Mouse (Mus musculus) forebrain, embryonic 11.5 days (tissue): ENCODE results near the gene Pwp2. TPM values are rescaled to one million over a fixed set of nuclear protein-coding genes. Genes with fewer than 3 reads are reported as not detected.
"Not testable (repeated sequence)": the region's sequence is repeated elsewhere in the genome, so short reads cannot be mapped to it uniquely, and the experiment has no call there.

ENCODE experiments used
- ATAC-seq: fragments of 200-750 bp; cut with Nextera tagmentation; replicated peaks from 2 replicates; pipeline ENCODE4 v1.8.0; 2017; ENCODE audit warnings: moderate TSS enrichment; ENCODE audit not compliant: low FRiP score
- DNase-seq: peaks from one replicate; pipeline ENCODE4 v3.0.0-alpha.2; 2017; ENCODE audit warnings: low spot score
- H3K27ac ChIP-seq: fragments of 300-500 bp; sonication (generic); 2 replicates; pipeline ENCODE4 v1.5.1; 2014; ENCODE audit warnings: low read depth, low read length
- H3K27me3 ChIP-seq: fragments of 300-500 bp; sonication (generic); 2 replicates; pipeline ENCODE4 v1.6.1; 2014; ENCODE audit warnings: mild to moderate bottlenecking, low read length, mixed read lengths; ENCODE audit not compliant: control insufficient read depth, insufficient read depth
- H3K36me3 ChIP-seq: fragments of 300-500 bp; sonication (generic); 2 replicates; pipeline ENCODE4 v1.6.1; 2014; ENCODE audit warnings: mild to moderate bottlenecking, low read length, moderate library complexity, mixed read lengths; ENCODE audit not compliant: control insufficient read depth, insufficient read depth
- H3K4me1 ChIP-seq: fragments of 300-500 bp; sonication (generic); replicated peaks from 2 replicates; pipeline ENCODE4 v1.6.1; 2014; ENCODE audit warnings: low read length, mixed read lengths; ENCODE audit not compliant: control insufficient read depth, insufficient read depth
- H3K4me2 ChIP-seq: fragments of 300-500 bp; sonication (generic); 2 replicates; pipeline ENCODE4 v1.6.1; 2014; ENCODE audit warnings: low read depth, mild to moderate bottlenecking, low read length, moderate library complexity, mixed read lengths; ENCODE audit not compliant: severe bottlenecking
- H3K4me3 ChIP-seq: fragments of 300-500 bp; sonication (generic); 2 replicates; pipeline ENCODE4 v1.5.1; 2014; ENCODE audit warnings: low read depth, low read length
- H3K9ac ChIP-seq: fragments of 300-500 bp; sonication (generic); 2 replicates; pipeline ENCODE4 v1.6.1; 2014; ENCODE audit warnings: low read length
- H3K9me3 ChIP-seq: fragments of 300-500 bp; sonication (generic); 2 replicates; pipeline ENCODE4 v1.6.1; 2016; ENCODE audit warnings: low read length, mixed read lengths; ENCODE audit not compliant: control insufficient read depth
- WGBS: fragments of 180-500 bp; shearing (Covaris S2); extraction: QIAGEN DNeasy Blood & Tissue Kit; methylation state at CpG from one replicate; pipeline ENCODE4 v1.1.7; 2014; 5-methylcytosine and 5-hydroxymethylcytosine counted together
- polyA plus RNA-seq: library from polyadenylated mRNA; unstranded; fragments of >200 nt; fragmentation: Nextera tagmentation; extraction: Ambion mirVana; gene quantifications from 2 replicates; pipeline ENCODE4 v1.2.1, GENCODE M21; 2014

Gene Pwp2
- polyA plus RNA-seq, 1 experiment from 2014 or later: 23.7 TPM

DNA sequence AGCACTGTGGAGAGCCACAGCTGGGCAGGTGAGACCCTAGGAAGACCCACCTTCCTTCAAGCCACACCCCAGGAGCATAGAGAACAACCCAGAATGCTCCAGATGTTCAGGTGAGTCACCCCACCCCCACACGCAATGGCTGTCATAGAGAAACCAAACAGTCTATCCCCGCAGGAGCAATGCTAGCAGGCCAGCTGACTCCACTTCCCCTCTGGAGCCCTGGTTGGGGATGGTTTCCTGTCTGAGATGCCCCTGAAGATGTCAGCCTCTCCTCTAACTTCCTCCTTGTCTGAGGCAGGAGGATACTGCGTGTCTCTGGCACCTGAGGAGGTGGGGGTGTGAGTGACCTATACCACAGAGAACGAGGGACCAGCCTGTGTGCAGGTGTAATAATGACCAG is 50.5 kb downstream of the Pwp2 start:
- no peak overlapping the region for H3K27ac ChIP-seq

DNA sequence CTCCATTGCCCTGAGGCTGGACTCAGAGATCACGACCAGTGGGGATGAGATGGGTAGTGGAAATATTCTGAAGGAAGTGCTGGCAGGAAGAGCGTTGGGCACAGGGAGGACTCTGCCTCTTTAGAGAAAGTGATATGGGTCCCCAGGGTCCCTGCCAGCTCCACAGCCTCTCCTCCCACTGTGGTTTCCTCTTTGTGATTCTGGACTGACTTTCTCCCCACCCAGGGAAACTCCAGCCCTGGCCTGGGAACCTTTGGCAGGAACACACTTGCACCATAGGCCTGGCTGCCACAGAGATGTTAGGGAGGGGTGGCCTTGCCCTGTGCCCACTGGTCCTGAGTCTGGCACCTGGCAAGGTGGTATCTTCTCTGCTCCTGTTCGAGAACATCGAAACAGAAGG is 55.0 kb downstream of the Pwp2 start:
- Histone ChIP-seq H3K9me3 (no peaks in the 10 kb centered on the region), H3K27me3 (no peaks in the 10 kb centered on the region), H3K9ac (no peak overlapping the region), H3K27ac (no peak overlapping the region), H3K4me3 (no peak overlapping the region), H3K36me3 (no peaks in the 10 kb centered on the region), H3K4me2 (no peak overlapping the region), H3K4me1 (no peaks in the 10 kb centered on the region; the same call in 1 of the 2 replicates)
- WGBS: 74% methylated on average over 4 of the region's 4 CpGs
- no peak for ATAC-seq
- no peak for DNase-seq

More for the DNA sequence above, 50.5 kb downstream of the Pwp2 start:
- ATAC-seq: no peak
- no peak overlapping the region for H3K4me2 ChIP-seq
- peak; percentile 22 for DNase-seq
- WGBS: 72% methylated on average over 4 of the region's 4 CpGs
- peaks cover 1% of the 10 kb centered on the region; the same call in 1 of the 2 replicates for H3K4me1 ChIP-seq
- no peaks in the 10 kb centered on the region for H3K27me3 ChIP-seq
- no peaks in the 10 kb centered on the region for H3K36me3 ChIP-seq
- H3K9ac ChIP-seq: no peak overlapping the region
- H3K9me3 ChIP-seq: no peaks in the 10 kb centered on the region
- no peak overlapping the region for H3K4me3 ChIP-seq

DNA sequence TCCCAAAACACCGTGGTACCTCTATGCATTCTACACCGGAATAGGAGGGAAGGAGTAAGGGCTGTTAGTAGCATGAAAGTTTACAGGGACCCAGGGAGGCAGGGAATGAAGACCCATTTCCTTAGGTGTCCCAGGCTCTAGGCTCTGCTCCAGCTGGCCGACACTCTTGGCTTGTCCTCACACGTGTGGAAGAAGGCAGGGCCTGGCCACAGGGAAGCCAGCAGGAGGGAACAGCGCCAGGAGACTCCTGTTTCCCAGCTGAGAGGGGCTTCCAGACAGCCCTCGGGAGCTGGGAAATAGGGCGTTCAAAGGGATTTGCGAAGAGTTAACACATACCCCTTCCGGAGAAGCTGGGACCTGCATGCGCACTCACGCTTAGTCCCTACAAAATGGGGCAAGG is 55.5 kb downstream of the Pwp2 start:
- no peaks in the 10 kb centered on the region for H3K27me3 ChIP-seq
- H3K9ac ChIP-seq: no peak overlapping the region
- H3K36me3 ChIP-seq: no peaks in the 10 kb centered on the region
- no peak overlapping the region for H3K4me2 ChIP-seq
- H3K4me3 ChIP-seq: no peak overlapping the region
- H3K27ac ChIP-seq: no peak overlapping the region
- WGBS: 66% methylated on average over 11 of the region's 11 CpGs
- ATAC-seq (no peak), DNase-seq (no peak)
- no peaks in the 10 kb centered on the region for H3K9me3 ChIP-seq
- no peaks in the 10 kb centered on the region for H3K4me1 ChIP-seq

DNA sequence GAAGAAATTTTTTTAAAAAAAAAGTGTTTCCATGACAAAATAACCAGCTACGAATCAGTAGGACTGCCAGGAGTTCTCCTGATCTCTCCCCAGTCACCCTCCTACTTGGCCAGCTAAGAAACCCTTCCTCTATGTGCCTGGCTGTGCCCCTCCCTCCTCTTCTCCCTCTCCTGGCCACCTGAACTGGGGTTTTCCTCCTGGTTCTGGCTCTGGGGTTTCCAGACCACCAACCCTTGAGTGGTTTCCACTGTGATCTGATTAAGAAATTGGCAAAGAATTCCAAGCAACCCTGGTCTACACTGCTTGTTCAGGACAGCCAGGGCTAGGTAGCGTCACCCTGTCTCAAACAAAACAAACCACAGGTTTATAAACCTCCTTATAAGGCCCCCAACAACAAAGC is 56.3 kb downstream of the Pwp2 start:
- Histone ChIP-seq H3K4me1 (no peaks in the 10 kb centered on the region), H3K9me3 (no peaks in the 10 kb centered on the region), H3K4me3 (no peak overlapping the region), H3K27me3 (no peaks in the 10 kb centered on the region), H3K9ac (no peak overlapping the region), H3K4me2 (no peak overlapping the region), H3K27ac (no peak overlapping the region), H3K36me3 (no peaks in the 10 kb centered on the region)
- no peak for DNase-seq
- 83% methylated on average over 2 of the region's 2 CpGs for WGBS
- ATAC-seq: no peak

DNA sequence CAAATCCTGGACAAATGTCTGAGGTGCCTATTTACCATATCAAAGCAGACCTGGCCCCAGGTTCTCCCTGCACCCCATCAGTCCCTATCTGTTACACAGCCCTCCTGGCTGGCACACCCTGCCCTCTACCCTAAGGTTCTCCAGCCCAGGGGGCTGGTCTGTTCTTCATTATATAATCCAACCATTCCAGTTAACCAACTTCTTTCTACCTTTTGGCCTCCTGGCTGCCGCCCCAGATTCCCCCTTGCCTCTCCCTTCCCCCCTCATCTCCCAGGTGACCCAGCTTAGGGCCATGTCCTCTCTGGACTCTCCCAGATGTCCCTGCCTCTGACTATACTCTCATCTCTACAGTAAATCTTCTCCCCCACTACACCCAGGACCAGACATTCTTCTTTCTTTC is 57.0 kb downstream of the Pwp2 start:
- WGBS: 55% methylated on average over 1 of the region's 1 CpGs
- no peak overlapping the region for H3K9ac ChIP-seq
- no peaks in the 10 kb centered on the region for H3K9me3 ChIP-seq
- H3K4me1 ChIP-seq: no peaks in the 10 kb centered on the region
- H3K36me3 ChIP-seq: no peaks in the 10 kb centered on the region
- H3K27me3 ChIP-seq: no peaks in the 10 kb centered on the region
- ATAC-seq: no peak
- no peak for DNase-seq
- no peak overlapping the region for H3K4me3 ChIP-seq
- no peak overlapping the region for H3K27ac ChIP-seq
- H3K4me2 ChIP-seq: no peak overlapping the region

DNA sequence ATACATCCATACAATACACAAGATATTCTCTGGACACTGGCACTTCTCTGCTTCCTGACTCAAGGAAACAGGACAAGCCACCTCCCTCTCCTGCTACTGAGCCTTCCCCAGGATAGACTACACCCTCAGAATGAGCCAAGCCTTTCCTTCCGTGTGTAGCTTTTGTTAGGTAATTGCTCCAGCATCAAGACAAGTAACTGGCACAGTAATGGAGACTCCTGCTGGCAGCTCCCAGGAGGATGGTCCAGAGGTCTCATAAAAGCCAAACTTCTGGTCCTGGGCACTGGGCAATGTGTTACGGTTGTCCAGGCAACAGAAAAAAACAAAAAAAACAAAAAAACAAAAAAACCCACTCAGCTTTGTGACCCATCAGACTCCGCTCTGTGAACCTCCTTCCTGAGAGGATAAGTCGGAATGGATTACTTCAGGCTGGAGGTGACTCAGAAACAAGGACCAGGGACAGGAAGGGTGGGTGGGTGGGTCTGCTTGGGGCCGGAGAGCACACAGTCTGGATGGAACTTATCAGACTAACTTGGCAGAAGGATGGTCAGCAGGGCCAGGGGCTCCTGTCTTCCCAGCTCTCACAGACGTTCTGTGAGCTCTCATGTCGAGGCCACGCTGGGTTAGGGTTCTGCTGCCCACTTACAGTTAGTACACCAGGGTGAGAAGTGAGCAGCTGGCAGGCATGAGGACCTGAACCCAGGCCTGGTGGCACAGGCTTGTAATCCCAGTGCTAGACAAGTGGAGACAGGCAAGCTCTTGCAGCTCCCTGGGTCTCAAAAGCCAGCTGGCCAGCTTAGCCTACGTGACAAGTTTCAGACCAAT is 57.7 kb downstream of the Pwp2 start:
- Histone ChIP-seq H3K9ac (no peak overlapping the region), H3K4me2 (no peak overlapping the region), H3K9me3 (no peaks in the 10 kb centered on the region), H3K27ac (no peak overlapping the region), H3K27me3 (no peaks in the 10 kb centered on the region), H3K4me3 (no peak overlapping the region), H3K4me1 (no peaks in the 10 kb centered on the region), H3K36me3 (no peaks in the 10 kb centered on the region)
- WGBS: 72% methylated on average over 9 of the region's 9 CpGs
- ATAC-seq (no peak), DNase-seq (peak; percentile 41)

DNA sequence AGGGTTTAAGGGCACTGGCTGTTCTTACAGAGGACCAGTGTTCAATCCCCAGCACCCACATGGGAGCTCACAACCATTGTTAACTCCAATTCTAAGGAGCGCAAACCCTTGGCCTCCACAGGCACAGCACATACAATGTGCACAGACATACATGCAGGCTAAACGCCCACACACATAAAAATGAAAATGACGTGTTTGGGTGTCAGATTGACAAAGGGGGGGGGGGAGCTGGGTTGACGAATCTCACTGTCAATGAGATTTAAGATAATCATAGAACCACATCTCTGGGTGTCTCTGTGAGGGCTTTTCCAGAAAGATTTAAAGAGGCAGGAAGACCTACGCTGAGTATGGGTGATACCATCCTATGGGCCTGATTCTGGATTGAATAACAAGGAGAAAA is 58.6 kb downstream of the Pwp2 start:
- H3K27me3 ChIP-seq: no peaks in the 10 kb centered on the region
- H3K4me3 ChIP-seq: no peak overlapping the region
- DNase-seq (no peak), ATAC-seq (no peak)
- H3K4me2 ChIP-seq: no peak overlapping the region
- 98% methylated on average over 5 of the region's 5 CpGs for WGBS
- no peak overlapping the region for H3K27ac ChIP-seq
- no peaks in the 10 kb centered on the region for H3K36me3 ChIP-seq
- no peak overlapping the region for H3K9ac ChIP-seq
- no peaks in the 10 kb centered on the region for H3K9me3 ChIP-seq
- H3K4me1 ChIP-seq: no peaks in the 10 kb centered on the region

DNA sequence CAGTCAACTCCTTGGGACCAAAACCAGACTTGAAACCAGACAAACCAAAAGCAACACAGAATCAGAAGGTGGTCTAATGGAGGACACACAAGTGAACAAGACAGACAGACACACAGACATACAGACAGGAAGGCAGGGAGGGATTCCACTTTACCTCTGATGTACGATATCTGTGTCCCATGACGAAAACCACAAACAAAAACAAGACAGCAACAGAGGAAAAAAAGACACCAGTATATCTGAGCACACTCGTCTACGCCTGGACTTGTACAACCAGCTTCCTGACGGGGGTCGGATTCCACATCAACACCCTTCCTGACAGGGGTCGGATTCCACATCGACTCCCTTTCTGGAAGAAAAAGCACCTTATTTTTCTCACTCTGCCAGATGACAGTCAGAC is 59.9 kb downstream of the Pwp2 start:
- H3K4me2 ChIP-seq, DNase-seq, ATAC-seq, H3K9ac ChIP-seq, H3K36me3 ChIP-seq, H3K4me1 ChIP-seq, H3K4me3 ChIP-seq, H3K27me3 ChIP-seq, H3K9me3 ChIP-seq, H3K27ac ChIP-seq: not testable (repeated sequence)
- WGBS: 89% methylated on average over 8 of the region's 8 CpGs

DNA sequence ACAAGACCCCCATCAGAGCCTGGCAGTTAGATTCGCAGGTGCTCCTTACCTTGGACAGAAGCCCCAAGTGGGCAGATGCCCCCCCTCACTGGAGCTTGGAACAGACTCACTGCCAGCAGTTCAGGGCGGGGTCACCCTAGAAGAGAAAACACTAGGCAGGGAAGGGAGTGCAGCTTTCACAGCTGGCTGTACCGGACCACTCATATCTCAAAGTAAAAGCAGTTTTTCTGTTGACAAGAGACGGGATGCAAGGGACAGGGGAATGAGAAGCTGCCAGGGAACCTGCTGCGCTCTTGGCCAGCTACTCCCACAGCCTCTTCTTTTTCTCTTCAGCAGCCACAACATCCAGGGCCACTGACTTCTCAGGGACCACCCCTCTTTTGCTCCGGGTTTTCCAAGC is 60.8 kb downstream of the Pwp2 start:
- 76% methylated on average over 6 of the region's 6 CpGs for WGBS
- DNase-seq, H3K27ac ChIP-seq, H3K4me2 ChIP-seq, H3K36me3 ChIP-seq, ATAC-seq, H3K9ac ChIP-seq, H3K4me3 ChIP-seq, H3K27me3 ChIP-seq, H3K9me3 ChIP-seq, H3K4me1 ChIP-seq: not testable (repeated sequence)
